Mouse (Mus musculus) embryonic fibroblast, embryonic 13.5 days (primary cell): ENCODE measurements around the gene Btk.

Experiments
- CTCF ChIP-seq: IDR thresholded peaks from 2 replicates; pipeline ENCODE4 v1.5.1; 2011; ENCODE audit warnings: mild to moderate bottlenecking, control low read depth, low read length, moderate library complexity, borderline replicate concordance; ENCODE audit not compliant: insufficient read depth
- POLR2A ChIP-seq: IDR thresholded peaks from 2 replicates; pipeline ENCODE4 v1.6.1; 2011; ENCODE audit warnings: low read depth, mild to moderate bottlenecking, control low read depth, low read length, moderate library complexity

DNA sequence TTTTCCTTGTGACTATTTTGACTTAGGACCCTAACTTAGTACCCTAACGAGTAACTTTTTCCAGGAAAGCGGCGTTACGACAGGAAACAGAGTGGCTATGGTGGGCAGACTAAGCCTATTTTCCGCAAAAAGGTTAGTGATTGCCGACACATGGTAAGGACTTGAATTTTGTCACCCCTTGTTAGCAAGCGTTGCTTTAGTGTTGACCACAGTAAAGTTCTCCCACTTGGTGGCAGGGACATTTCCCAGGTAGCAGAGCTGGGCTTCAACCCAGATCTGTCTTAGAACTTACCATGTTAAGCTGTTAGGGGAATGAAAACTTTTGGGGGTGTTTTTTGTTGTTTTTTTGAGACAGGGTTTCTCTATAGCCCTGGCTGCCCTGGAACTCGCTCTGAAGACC, 3.1 kb upstream of the Btk start:
- TF ChIP-seq CTCF (no peak), POLR2A (0 out of 2 replicates have a peak, but pooled peaks have one; percentile 6)
